Mouse (Mus musculus): Measurements from ENCODE around the gene Plekhb1. TPM values are rescaled to one million over a fixed set of nuclear protein-coding genes. Genes with fewer than 3 reads are reported as not detected.

Gene Plekhb1
- polyA plus RNA-seq, 1 experiment from 2014 or later: 8.3 TPM

DNA sequence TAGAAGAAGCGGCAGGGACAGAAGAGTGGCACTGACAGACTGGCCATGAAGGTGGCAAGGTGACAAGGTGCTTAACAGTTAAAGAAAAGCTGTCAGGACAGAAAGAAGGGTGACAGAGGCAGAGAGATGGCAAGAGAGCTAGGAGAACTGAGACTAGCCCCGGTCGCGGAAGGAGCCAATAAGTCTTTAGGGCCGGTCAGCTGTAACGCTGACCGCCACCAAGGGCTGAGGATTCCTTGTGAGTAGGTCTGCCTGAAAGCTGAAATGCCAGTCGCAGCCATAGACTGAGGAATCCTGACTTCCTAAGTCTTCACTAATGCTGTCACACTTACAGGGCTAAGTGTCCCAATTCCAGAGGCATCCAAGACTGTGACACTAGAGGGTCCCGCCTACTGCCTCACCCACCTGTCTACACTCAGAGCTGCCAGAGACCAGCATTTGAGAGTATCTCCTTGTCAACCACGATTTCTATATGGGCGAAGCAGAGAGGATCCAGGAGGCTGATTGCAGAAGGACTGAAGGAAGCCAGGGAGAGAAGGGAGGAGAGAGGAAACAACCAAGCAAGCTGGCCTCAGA lies 1.6 kb upstream of the Plekhb1 start:
- Histone ChIP-seq H3K9ac (ENCODE audit: low read depth, low read length) (no peak overlapping the region), H3K27me3 (ENCODE audit: control insufficient read depth, insufficient read depth, low read length) (no peaks in the 10 kb centered on the region), H3K36me3 (ENCODE audit: control insufficient read depth, insufficient read depth, low read length) (no peaks in the 10 kb centered on the region), H3K4me2 (replicated peaks; ENCODE audit: low read depth, low read length) (no peak overlapping the region), H3K4me1 (replicated peaks; ENCODE audit: control insufficient read depth, insufficient read depth, low read length) (no peaks in the 10 kb centered on the region), H3K4me3 (ENCODE audit: low read depth, low read length) (no peak overlapping the region), H3K9me3 (ENCODE audit: control insufficient read depth, low read length) (no peaks in the 10 kb centered on the region), H3K27ac (ENCODE audit: low read depth, low read length) (no peak overlapping the region)
- 68% methylated on average over 11 of the region's 11 CpGs for WGBS
- no peak for DNase-seq (ENCODE audit: low spot score)
- ATAC-seq (ENCODE audit: low FRiP score): peak; percentile 17; the same call in 1 of the 2 replicates

DNA sequence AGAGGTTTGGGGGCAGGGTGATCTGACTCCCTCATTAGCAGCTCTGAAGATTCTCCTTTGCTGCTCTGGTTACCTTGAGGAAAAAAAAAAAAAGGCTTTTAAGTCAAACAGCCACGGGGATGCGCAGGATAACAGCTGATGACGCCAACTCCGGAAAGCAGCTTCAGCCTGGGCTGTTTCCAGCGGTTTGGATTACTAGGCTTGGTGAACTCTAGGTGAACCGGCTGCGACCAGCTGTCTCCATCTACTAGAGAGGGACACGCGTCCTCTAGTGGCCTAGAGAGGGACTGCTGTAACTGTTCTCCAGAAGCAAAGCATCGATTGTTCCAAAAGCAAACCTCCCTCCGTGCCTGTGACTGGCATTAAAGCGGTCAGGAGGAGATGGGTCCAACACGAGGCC lies 976 bp upstream of the Plekhb1 start:
- Histone ChIP-seq H3K9me3 (ENCODE audit: control insufficient read depth, low read length) (no peaks in the 10 kb centered on the region), H3K4me3 (ENCODE audit: low read depth, low read length) (no peak overlapping the region), H3K4me2 (replicated peaks; ENCODE audit: low read depth, low read length) (no peak overlapping the region), H3K27me3 (ENCODE audit: control insufficient read depth, insufficient read depth, low read length) (no peaks in the 10 kb centered on the region), H3K9ac (ENCODE audit: low read depth, low read length) (no peak overlapping the region), H3K4me1 (replicated peaks; ENCODE audit: control insufficient read depth, insufficient read depth, low read length) (0 out of 2 replicates have a peak, but pooled peaks cover 2% of the 10 kb centered on the region), H3K36me3 (ENCODE audit: control insufficient read depth, insufficient read depth, low read length) (no peaks in the 10 kb centered on the region), H3K27ac (ENCODE audit: low read depth, low read length) (no peak overlapping the region)
- ATAC-seq (ENCODE audit: low FRiP score) (peak; percentile 86), DNase-seq (ENCODE audit: low spot score) (peak; percentile 93)
- WGBS: 3% methylated on average over 13 of the region's 13 CpGs

DNA sequence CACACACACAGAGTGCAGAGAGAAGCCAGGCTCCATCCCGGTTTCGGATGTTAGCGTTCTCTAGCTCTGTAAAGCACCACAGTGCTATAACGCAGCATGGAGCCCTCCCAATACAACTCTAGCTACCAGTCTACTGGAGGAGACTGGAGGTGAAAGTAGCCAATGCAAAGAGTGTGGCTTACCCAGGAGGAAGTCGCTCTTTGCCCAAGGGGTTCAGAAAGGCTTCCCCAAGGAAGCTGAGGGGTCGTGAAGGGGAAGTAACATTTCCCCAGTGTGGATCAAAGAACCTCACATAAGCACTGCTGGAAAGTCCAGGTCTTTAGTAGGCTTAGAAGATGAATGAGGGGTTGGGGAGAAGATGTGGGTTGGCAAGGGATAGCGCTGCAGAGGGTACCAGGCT lies 950 bp downstream of the Plekhb1 start:
- Histone ChIP-seq H3K36me3 (ENCODE audit: control insufficient read depth, insufficient read depth, low read length) (no peaks in the 10 kb centered on the region), H3K4me1 (replicated peaks; ENCODE audit: control insufficient read depth, insufficient read depth, low read length) (peaks cover 2% of the 10 kb centered on the region; the same call in 1 of the 2 replicates), H3K9me3 (ENCODE audit: control insufficient read depth, low read length) (no peaks in the 10 kb centered on the region), H3K9ac (ENCODE audit: low read depth, low read length) (no peak overlapping the region), H3K4me2 (replicated peaks; ENCODE audit: low read depth, low read length) (no peak overlapping the region), H3K4me3 (ENCODE audit: low read depth, low read length) (no peak overlapping the region), H3K27ac (ENCODE audit: low read depth, low read length) (no peak overlapping the region), H3K27me3 (ENCODE audit: control insufficient read depth, insufficient read depth, low read length) (no peaks in the 10 kb centered on the region)
- DNase-seq (ENCODE audit: low spot score) (no peak), ATAC-seq (ENCODE audit: low FRiP score) (no peak)
- 88% methylated on average over 7 of the region's 7 CpGs for WGBS

DNA sequence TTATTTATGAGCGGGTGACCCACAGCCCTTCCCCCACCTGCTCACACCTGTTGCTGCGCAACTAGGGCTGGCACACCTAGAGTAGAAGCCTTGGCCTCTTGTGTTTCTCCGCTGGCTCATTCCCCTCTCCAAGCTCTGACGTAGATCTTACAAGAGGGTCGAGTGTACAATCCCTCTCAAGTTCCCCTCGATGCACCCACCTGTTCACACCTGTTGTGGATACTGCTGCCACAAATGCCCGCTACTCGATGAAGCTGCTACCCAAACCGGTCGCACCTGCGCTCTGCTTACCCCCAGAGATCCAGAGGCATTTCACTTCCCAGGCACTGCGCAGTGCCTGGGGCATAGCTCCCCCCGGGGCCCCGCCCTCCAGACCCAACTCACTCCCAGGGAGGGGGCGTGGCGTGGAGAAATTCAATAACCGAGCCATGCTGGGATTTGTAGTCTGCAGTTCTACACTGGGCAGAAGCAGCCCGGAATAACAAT lies 4.1 kb downstream of the Plekhb1 start:
- Histone ChIP-seq H3K36me3 (ENCODE audit: control insufficient read depth, insufficient read depth, low read length) (no peaks in the 10 kb centered on the region), H3K9ac (ENCODE audit: low read depth, low read length) (no peak overlapping the region), H3K4me3 (ENCODE audit: low read depth, low read length) (no peak overlapping the region), H3K4me2 (replicated peaks; ENCODE audit: low read depth, low read length) (no peak overlapping the region; the same call in 1 of the 2 replicates), H3K9me3 (ENCODE audit: control insufficient read depth, low read length) (no peaks in the 10 kb centered on the region), H3K27me3 (ENCODE audit: control insufficient read depth, insufficient read depth, low read length) (no peaks in the 10 kb centered on the region), H3K4me1 (replicated peaks; ENCODE audit: control insufficient read depth, insufficient read depth, low read length) (peaks cover 8% of the 10 kb centered on the region), H3K27ac (ENCODE audit: low read depth, low read length) (no peak overlapping the region)
- ATAC-seq (ENCODE audit: low FRiP score) (no peak), DNase-seq (ENCODE audit: low spot score) (peak; percentile 54)
- 29% methylated on average over 18 of the region's 18 CpGs for WGBS

DNA sequence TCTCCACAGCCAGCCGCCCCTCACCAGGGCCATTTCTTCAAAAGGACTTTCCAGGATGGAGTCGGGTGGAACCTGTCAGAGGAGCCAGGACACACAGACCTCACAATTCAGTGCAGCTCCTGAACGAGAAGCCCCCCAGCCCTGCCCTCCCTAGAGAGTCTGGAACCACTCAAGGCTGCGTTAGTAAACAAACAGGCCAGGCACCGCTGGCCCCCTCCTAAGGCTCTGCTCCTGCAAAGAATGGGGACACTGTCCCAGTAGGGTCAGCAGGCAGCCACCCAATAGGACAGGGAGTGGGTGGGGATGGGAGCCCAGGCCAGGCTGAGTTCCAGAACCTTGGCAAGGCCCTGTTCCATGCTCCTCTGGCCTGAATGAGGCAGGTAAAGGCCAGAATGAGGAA lies 5.5 kb downstream of the Plekhb1 start:
- H3K9me3 ChIP-seq (ENCODE audit: control insufficient read depth, low read length): no peaks in the 10 kb centered on the region
- 43% methylated on average over 5 of the region's 5 CpGs for WGBS
- no peak for ATAC-seq (ENCODE audit: low FRiP score)
- H3K4me2 ChIP-seq (replicated peaks; ENCODE audit: low read depth, low read length): no peak overlapping the region
- H3K4me3 ChIP-seq (ENCODE audit: low read depth, low read length): no peak overlapping the region
- no peaks in the 10 kb centered on the region for H3K27me3 ChIP-seq (ENCODE audit: control insufficient read depth, insufficient read depth, low read length)
- no peaks in the 10 kb centered on the region for H3K36me3 ChIP-seq (ENCODE audit: control insufficient read depth, insufficient read depth, low read length)
- no peak overlapping the region for H3K9ac ChIP-seq (ENCODE audit: low read depth, low read length)
- H3K27ac ChIP-seq (ENCODE audit: low read depth, low read length): no peak overlapping the region
- peaks cover 8% of the 10 kb centered on the region for H3K4me1 ChIP-seq (replicated peaks; ENCODE audit: control insufficient read depth, insufficient read depth, low read length)
- DNase-seq (ENCODE audit: low spot score): no peak

DNA sequence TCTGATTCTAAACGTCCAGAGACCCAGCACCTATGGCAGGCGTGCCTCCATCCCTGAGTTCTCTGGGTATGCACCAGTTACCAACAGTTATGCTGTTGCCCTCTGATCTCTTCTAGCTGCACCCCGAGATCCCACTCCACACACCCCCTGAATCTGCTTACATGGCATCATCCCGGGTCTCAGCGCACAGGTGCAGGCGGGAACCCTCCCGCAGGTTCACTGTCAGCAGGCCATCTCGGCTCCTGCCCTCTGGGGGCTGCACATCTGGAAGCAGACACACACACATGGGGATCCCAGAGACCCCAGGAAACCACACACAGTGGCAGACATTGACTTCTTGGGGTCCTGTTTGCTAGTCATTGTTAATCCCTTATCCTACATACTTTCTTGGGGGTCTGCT lies 7.8 kb downstream of the Plekhb1 start:
- no peaks in the 10 kb centered on the region for H3K36me3 ChIP-seq (ENCODE audit: control insufficient read depth, insufficient read depth, low read length)
- DNase-seq (ENCODE audit: low spot score) (no peak), ATAC-seq (ENCODE audit: low FRiP score) (no peak)
- H3K9ac ChIP-seq (ENCODE audit: low read depth, low read length): no peak overlapping the region; the same call in 1 of the 2 replicates
- H3K4me1 ChIP-seq (replicated peaks; ENCODE audit: control insufficient read depth, insufficient read depth, low read length): peaks cover 8% of the 10 kb centered on the region
- 79% methylated on average over 8 of the region's 8 CpGs for WGBS
- no peaks in the 10 kb centered on the region for H3K27me3 ChIP-seq (ENCODE audit: control insufficient read depth, insufficient read depth, low read length)
- peak overlapping the region; percentile 73 for H3K27ac ChIP-seq (ENCODE audit: low read depth, low read length)
- H3K4me3 ChIP-seq (ENCODE audit: low read depth, low read length): no peak overlapping the region
- no peaks in the 10 kb centered on the region for H3K9me3 ChIP-seq (ENCODE audit: control insufficient read depth, low read length)
- no peak overlapping the region for H3K4me2 ChIP-seq (replicated peaks; ENCODE audit: low read depth, low read length)

DNA sequence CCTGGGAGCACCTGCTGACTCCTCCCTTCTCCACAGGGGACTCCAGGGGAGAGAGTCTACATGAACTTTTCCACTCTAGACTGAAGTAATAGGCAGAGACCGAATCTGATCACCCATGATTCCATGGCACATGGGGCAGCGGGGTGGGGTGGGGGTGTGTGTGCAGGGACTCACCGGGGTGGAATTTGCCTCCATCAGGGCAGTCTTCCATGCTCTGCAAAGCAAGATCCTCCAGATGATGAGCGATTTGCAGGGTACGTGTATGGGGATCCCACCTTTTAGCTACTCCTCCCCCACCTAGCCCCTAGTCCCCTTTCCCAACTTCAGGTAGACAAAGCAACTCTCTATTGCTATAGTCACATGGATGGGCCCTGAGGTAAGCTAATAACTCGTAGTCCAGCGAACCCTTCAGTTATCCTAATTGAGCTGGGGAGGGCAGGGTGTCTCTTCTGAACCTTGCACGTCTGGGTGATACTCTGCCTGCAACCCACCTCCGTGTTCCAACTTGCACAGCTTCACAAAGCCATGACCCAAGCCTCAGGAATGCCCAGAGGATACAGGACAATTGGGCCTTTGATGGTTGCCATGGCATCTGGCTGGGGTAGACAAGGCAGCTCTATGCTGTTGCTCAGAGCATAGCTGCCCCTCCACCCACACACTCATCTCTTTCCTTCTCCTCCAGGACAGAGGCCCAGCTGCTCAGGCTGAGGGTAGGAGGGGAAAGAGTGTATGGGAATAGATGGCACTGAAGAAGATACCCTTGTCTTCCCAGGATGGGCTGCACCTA lies 8.5 kb downstream of the Plekhb1 start:
- H3K4me1 ChIP-seq (replicated peaks; ENCODE audit: control insufficient read depth, insufficient read depth, low read length): peaks cover 8% of the 10 kb centered on the region
- peak overlapping the region; percentile 73 for H3K27ac ChIP-seq (ENCODE audit: low read depth, low read length)
- H3K27me3 ChIP-seq (ENCODE audit: control insufficient read depth, insufficient read depth, low read length): no peaks in the 10 kb centered on the region
- H3K9me3 ChIP-seq (ENCODE audit: control insufficient read depth, low read length): no peaks in the 10 kb centered on the region
- no peaks in the 10 kb centered on the region for H3K36me3 ChIP-seq (ENCODE audit: control insufficient read depth, insufficient read depth, low read length)
- peak; percentile 75 for DNase-seq (ENCODE audit: low spot score)
- H3K4me2 ChIP-seq (replicated peaks; ENCODE audit: low read depth, low read length): no peak overlapping the region
- ATAC-seq (ENCODE audit: low FRiP score): peak; percentile 85
- H3K4me3 ChIP-seq (ENCODE audit: low read depth, low read length): no peak overlapping the region
- 56% methylated on average over 9 of the region's 9 CpGs for WGBS
- H3K9ac ChIP-seq (ENCODE audit: low read depth, low read length): peak overlapping the region; percentile 19; the same call in 1 of the 2 replicates

DNA sequence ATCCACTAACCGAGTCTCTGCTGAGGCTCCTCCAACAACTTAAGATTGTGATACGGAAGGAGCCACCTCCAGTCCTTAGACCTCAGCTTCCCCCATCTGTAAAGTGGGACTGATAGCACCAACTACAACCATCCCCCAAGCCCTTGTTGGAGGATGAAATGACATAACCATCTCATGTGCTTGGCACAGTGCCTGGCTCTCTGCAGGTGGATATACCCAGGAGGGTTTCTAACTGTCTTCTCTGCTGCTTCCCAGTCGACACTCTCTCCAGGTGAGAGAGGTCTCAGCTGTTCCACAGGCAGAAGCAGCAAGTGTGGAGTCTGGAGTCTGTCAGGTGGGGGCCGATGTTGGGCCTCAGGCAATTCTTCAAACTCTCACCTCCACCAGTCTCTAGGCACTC lies 11.2 kb downstream of the Plekhb1 start:
- H3K9ac ChIP-seq (ENCODE audit: low read depth, low read length): no peak overlapping the region
- H3K4me1 ChIP-seq (replicated peaks; ENCODE audit: control insufficient read depth, insufficient read depth, low read length): peaks cover 5% of the 10 kb centered on the region; the same call in 1 of the 2 replicates
- H3K27ac ChIP-seq (ENCODE audit: low read depth, low read length): no peak overlapping the region
- H3K9me3 ChIP-seq (ENCODE audit: control insufficient read depth, low read length): no peaks in the 10 kb centered on the region
- no peak overlapping the region for H3K4me2 ChIP-seq (replicated peaks; ENCODE audit: low read depth, low read length)
- no peaks in the 10 kb centered on the region for H3K27me3 ChIP-seq (ENCODE audit: control insufficient read depth, insufficient read depth, low read length)
- DNase-seq (ENCODE audit: low spot score) (no peak), ATAC-seq (ENCODE audit: low FRiP score) (no peak)
- H3K4me3 ChIP-seq (ENCODE audit: low read depth, low read length): no peak overlapping the region
- H3K36me3 ChIP-seq (ENCODE audit: control insufficient read depth, insufficient read depth, low read length): no peaks in the 10 kb centered on the region
- 83% methylated on average over 4 of the region's 4 CpGs for WGBS

DNA sequence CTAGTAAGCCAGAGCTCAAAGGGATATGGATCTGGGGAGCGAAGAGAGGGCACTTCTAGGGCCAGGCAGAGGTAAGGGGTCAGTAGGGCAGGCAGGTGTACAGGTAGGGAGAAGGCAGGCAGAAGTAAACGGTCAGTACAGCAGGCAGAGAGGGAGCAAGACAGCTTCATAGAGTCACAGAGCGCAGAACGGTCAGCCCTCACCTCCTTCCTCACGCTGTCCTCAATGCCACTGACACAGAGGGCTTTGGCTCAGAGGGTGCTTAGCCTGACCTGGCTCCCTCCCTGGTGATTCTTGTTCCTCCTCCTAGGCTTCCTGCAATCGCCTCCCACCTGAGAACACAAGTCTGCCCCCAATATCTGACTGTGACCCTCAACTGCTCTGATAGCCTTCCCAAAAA lies 11.8 kb downstream of the Plekhb1 start:
- Histone ChIP-seq H3K27me3 (ENCODE audit: control insufficient read depth, insufficient read depth, low read length) (no peaks in the 10 kb centered on the region), H3K9me3 (ENCODE audit: control insufficient read depth, low read length) (no peaks in the 10 kb centered on the region), H3K4me1 (replicated peaks; ENCODE audit: control insufficient read depth, insufficient read depth, low read length) (peaks cover 5% of the 10 kb centered on the region; the same call in 1 of the 2 replicates), H3K36me3 (ENCODE audit: control insufficient read depth, insufficient read depth, low read length) (no peaks in the 10 kb centered on the region), H3K9ac (ENCODE audit: low read depth, low read length) (no peak overlapping the region), H3K4me2 (replicated peaks; ENCODE audit: low read depth, low read length) (no peak overlapping the region), H3K4me3 (ENCODE audit: low read depth, low read length) (no peak overlapping the region), H3K27ac (ENCODE audit: low read depth, low read length) (no peak overlapping the region)
- DNase-seq (ENCODE audit: low spot score) (no peak), ATAC-seq (ENCODE audit: low FRiP score) (no peak)
- 80% methylated on average over 6 of the region's 6 CpGs for WGBS

All from hindbrain, embryonic 11.5 days (tissue).